Mouse (Mus musculus): ENCODE data around the gene Olfr763.
"Not testable (repeated sequence)": the region's sequence is repeated elsewhere in the genome, so short reads cannot be mapped to it uniquely, and the experiment has no call there.

Gene Olfr763

DNA sequence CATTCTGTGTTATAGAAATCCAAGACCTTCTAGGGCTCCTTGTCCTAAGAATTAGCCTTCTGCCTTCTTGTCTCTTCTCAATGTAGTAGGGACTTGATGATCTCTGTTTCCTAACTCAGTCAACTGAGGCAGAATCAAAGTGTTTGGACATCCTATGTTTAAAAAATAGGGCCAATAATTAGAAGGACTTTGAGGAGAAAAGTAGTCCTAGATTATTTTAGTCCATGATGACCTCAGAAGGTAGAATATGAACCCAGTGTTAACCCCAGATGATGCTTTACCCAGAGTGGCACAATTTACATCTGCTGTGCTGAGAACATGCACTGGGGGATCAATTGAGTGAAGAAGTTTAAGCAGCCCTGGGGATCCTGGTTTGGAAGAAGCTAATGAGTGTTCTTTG, 39.3 kb downstream of the Olfr763 start, which contains the start of gene Olfr765:
TSS of gene Olfr765 (minus strand) at position 101 of the 400 bp plus-strand sequence.
- DNase-seq (ENCODE audit: low spot score) = not testable (repeated sequence)
